Mouse (Mus musculus) layer of hippocampus, postnatal 36 days (tissue): ENCODE data around the gene Npas2. TPM values are rescaled to one million over a fixed set of nuclear protein-coding genes. Genes with fewer than 3 reads are reported as not detected.

Experiments
- DNase-seq, 2 experiments: peaks; one replicate each; pipeline ENCODE4 v3.0.0; 2022
- total RNA-seq, 2 experiments: library from RNA; stranded (reverse); gene quantifications; 2 replicates each; pipeline ENCODE4 v1.2.3; 2021

The Npas2 gene
- total RNA-seq, 2 experiments from 2014 or later: 30.1 to 33.5 TPM

GRCm38 (mm10) chr1:39336788-39337187 is 143.3 kb downstream of the Npas2 start:
- DNase-seq: no peak

- no peak for DNase-seq
Measured at GRCm38 (mm10) chr1:39338831-39339230, 145.3 kb downstream of the Npas2 start.

- no peak for DNase-seq
Measured at GRCm38 (mm10) chr1:39339455-39339854, 145.9 kb downstream of the Npas2 start.

GRCm38 (mm10) chr1:39340156-39340555 is 146.6 kb downstream of the Npas2 start:
- no peak for DNase-seq

- DNase-seq: peak; percentile 36 to 37
Measured at GRCm38 (mm10) chr1:39340647-39341046, 147.1 kb downstream of the Npas2 start.

- no peak for DNase-seq
Measured at GRCm38 (mm10) chr1:39341807-39342206, 148.3 kb downstream of the Npas2 start.

- DNase-seq: no peak
Measured at GRCm38 (mm10) chr1:39343242-39343641, 149.7 kb downstream of the Npas2 start.

- DNase-seq: no peak
Measured at GRCm38 (mm10) chr1:39344981-39345600, 151.6 kb downstream of the Npas2 start.

- peak; percentile 61 to 66 for DNase-seq
Measured at GRCm38 (mm10) chr1:39349001-39349400, 155.5 kb downstream of the Npas2 start.

- DNase-seq: no peak
Measured at GRCm38 (mm10) chr1:39349427-39349826, 155.9 kb downstream of the Npas2 start.

- no peak for DNase-seq
Measured at GRCm38 (mm10) chr1:39361754-39362514, 168.4 kb downstream of the Npas2 start.

GRCm38 (mm10) chr1:39362515-39362893 is 169.0 kb downstream of the Npas2 start:
- no peak for DNase-seq

GRCm38 (mm10) chr1:39365562-39365961 is 172.0 kb downstream of the Npas2 start:
- DNase-seq: no peak

- DNase-seq: no peak
Measured at GRCm38 (mm10) chr1:39367045-39367444, 173.5 kb downstream of the Npas2 start.

- peak; percentile 98 for DNase-seq
Measured at GRCm38 (mm10) chr1:39367601-39368266, 174.2 kb downstream of the Npas2 start, which contains the start of gene Rpl31. Gene Rpl31 (plus strand): TSS chr1:39367842.

- no peak for DNase-seq
Measured at GRCm38 (mm10) chr1:39368267-39368841, 174.8 kb downstream of the Npas2 start.

- DNase-seq: no peak
Measured at GRCm38 (mm10) chr1:39370431-39370830, 176.9 kb downstream of the Npas2 start.

GRCm38 (mm10) chr1:39372220-39372843 is 178.8 kb downstream of the Npas2 start:
- no peak for DNase-seq

GRCm38 (mm10) chr1:39373378-39373777 is 179.8 kb downstream of the Npas2 start:
- DNase-seq: no peak

- DNase-seq: no peak
Measured at GRCm38 (mm10) chr1:39374231-39374809, 180.8 kb downstream of the Npas2 start.

- no peak for DNase-seq
Measured at GRCm38 (mm10) chr1:39376121-39376520, 182.6 kb downstream of the Npas2 start.

GRCm38 (mm10) chr1:39376726-39377240 is 183.3 kb downstream of the Npas2 start:
- no peak for DNase-seq
